ENCODE assay signal across 20 mouse cellular contexts in the genomic region with DNA sequence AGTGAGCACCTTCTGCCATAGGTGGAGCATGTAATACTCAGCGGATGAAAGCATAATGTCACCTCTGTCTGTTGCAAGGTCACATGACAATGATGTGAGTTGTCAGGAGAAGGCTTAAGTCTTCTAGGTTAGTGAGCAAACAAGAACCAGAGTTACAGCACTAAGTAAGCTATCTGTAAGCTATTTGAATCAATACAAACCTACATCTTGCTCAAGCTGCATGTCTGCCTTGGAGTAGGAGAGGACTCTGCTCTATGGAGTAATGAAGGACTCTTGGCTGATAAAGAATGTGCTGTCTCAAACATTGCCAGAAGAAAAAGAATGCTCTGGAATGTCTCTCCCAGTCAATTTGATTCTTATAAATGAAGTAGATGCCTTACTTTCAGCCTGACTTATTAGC. TPM values are rescaled to one million over a fixed set of nuclear protein-coding genes. Genes with fewer than 3 reads are reported as not detected.
"Had no signal": no experiment of that assay in that cellular context is flagged by ENCODE, and none has a peak within 500 bp of the region (broad histone marks: within the 10 kb centered on the region; RNA-seq: fewer than 3 reads in every experiment).

No protein-coding gene starts in this region.

- H3K27ac ChIP-seq: midbrain, embryonic 10.5 days; midbrain, embryonic 12.5 days; neural tube, embryonic 13.5 days; neural tube, embryonic 15.5 days had no signal

- H3K4me1 ChIP-seq: midbrain, embryonic 10.5 days; midbrain, embryonic 12.5 days; neural tube, embryonic 13.5 days; neural tube, embryonic 15.5 days had no signal

- H3K9me3 ChIP-seq: midbrain, embryonic 10.5 days; midbrain, embryonic 12.5 days; neural tube, embryonic 13.5 days; neural tube, embryonic 15.5 days had no signal

- ATAC-seq: midbrain, embryonic 16.5 days had no signal

- H3K27me3 ChIP-seq: midbrain, embryonic 12.5 days; neural tube, embryonic 13.5 days; neural tube, embryonic 15.5 days had no signal

- H3K9ac ChIP-seq: lung, embryonic 14.5 days; midbrain, embryonic 12.5 days; neural tube, embryonic 13.5 days; neural tube, embryonic 15.5 days had no signal

- H3K4me2 ChIP-seq: lung, embryonic 14.5 days; midbrain, embryonic 12.5 days; neural tube, embryonic 13.5 days; neural tube, embryonic 15.5 days had no signal

- H3K36me3 ChIP-seq: midbrain, embryonic 10.5 days; midbrain, embryonic 12.5 days; neural tube, embryonic 13.5 days; neural tube, embryonic 15.5 days had no signal

- DNase-seq: lung, adult 18-20 months; lung, embryonic 14.5 days; lung, postnatal 10 days; lung, postnatal 4 days; midbrain, embryonic 14.5 days; retina, postnatal 1 day; right cerebral cortex, adult 18-20 months; right cerebral cortex, postnatal 25 days; right cerebral cortex, postnatal 4 days; spleen, adult 18-20 months; thymus, adult 18-20 months; thymus, postnatal 25 days; thymus, postnatal 4 days had no signal

- H3K4me3 ChIP-seq: midbrain, embryonic 10.5 days; midbrain, embryonic 12.5 days; myocyte; neural tube, embryonic 13.5 days; neural tube, embryonic 15.5 days had no signal

RNA-seq across cellular contexts. Expression of a gene that starts 20.1 kb away (rescaled TPM):
- total RNA-seq: megakaryocyte-erythroid progenitor cell, adult 5-6 weeks had no signal
